Mouse (Mus musculus): ENCODE measurements at regions not wholly inside any gene's neighbourhood (a gene's known extent, or its start where the extent isn't known, plus 50 kb on each side); places are given as distances from the start of the nearest gene placed in this dataset.

- no peaks in the 10 kb centered on the region for H3K36me3 ChIP-seq (ENCODE audit: control insufficient read depth, insufficient read depth, low read length)
These were observed 243.3 kb upstream of the Nr5a2 start for GRCm38 (mm10) chr1:137203512-137203911.

GRCm38 (mm10) chr1:137200931-137201330, 240.7 kb upstream of the Nr5a2 start:
- Histone ChIP-seq H3K4me1 (ENCODE audit: control insufficient read depth, insufficient read depth, insufficient read length) (no peaks in the 10 kb centered on the region), H3K4me3 (ENCODE audit: extremely low read depth, insufficient read depth, insufficient read length) (no peak overlapping the region), H3K27ac (ENCODE audit: insufficient read depth, low read length) (no peak overlapping the region), H3K36me3 (ENCODE audit: control insufficient read depth, insufficient read depth, low read length) (no peaks in the 10 kb centered on the region), H3K27me3 (ENCODE audit: control insufficient read depth, insufficient read depth, low read length) (no peaks in the 10 kb centered on the region)
- no peak for TF ChIP-seq CTCF (IDR thresholded peaks at IDR 0.05; ENCODE audit: extremely low read depth, insufficient read depth, insufficient read length, insufficient replicate concordance)
- TF ChIP-seq POLR2A (IDR thresholded peaks at IDR 0.05; ENCODE audit: low read depth, low read length): no peak
- no peak for DNase-seq (ENCODE audit: low read depth in 1 of 2, low spot score in 2 of 2)
- WGBS: 90% methylated on average over 11 of the region's 11 CpGs

More at GRCm38 (mm10) chr1:137203512-137203911, 243.3 kb upstream of the Nr5a2 start:
- Histone ChIP-seq H3K4me3 (ENCODE audit: extremely low read depth, insufficient read depth, insufficient read length) (no peak overlapping the region), H3K4me1 (ENCODE audit: control insufficient read depth, insufficient read depth, insufficient read length) (no peaks in the 10 kb centered on the region), H3K27ac (ENCODE audit: insufficient read depth, low read length) (no peak overlapping the region), H3K27me3 (ENCODE audit: control insufficient read depth, insufficient read depth, low read length) (no peaks in the 10 kb centered on the region)
- TF ChIP-seq CTCF (IDR thresholded peaks at IDR 0.05; ENCODE audit: extremely low read depth, insufficient read depth, insufficient read length, insufficient replicate concordance) (no peak), POLR2A (IDR thresholded peaks at IDR 0.05; ENCODE audit: low read depth, low read length) (no peak)
- 59% methylated on average over 8 of the region's 8 CpGs for WGBS
- DNase-seq (ENCODE audit: low read depth in 1 of 2, low spot score in 2 of 2): no peak

- Histone ChIP-seq H3K4me3 (ENCODE audit: extremely low read depth, insufficient read depth, insufficient read length) (no peak overlapping the region), H3K27ac (ENCODE audit: insufficient read depth, low read length) (no peak overlapping the region), H3K27me3 (ENCODE audit: control insufficient read depth, insufficient read depth, low read length) (no peaks in the 10 kb centered on the region), H3K4me1 (ENCODE audit: control insufficient read depth, insufficient read depth, insufficient read length) (no peaks in the 10 kb centered on the region), H3K36me3 (ENCODE audit: control insufficient read depth, insufficient read depth, low read length) (no peaks in the 10 kb centered on the region)
- TF ChIP-seq POLR2A (IDR thresholded peaks at IDR 0.05; ENCODE audit: low read depth, low read length): no peak
- no peak for TF ChIP-seq CTCF (IDR thresholded peaks at IDR 0.05; ENCODE audit: extremely low read depth, insufficient read depth, insufficient read length, insufficient replicate concordance)
- no peak for DNase-seq (ENCODE audit: low read depth in 1 of 2, low spot score in 2 of 2)
These were observed 235.7 kb upstream of the Nr5a2 start for GRCm38 (mm10) chr1:137195962-137196361.

- Histone ChIP-seq H3K4me1 (ENCODE audit: control insufficient read depth, insufficient read depth, insufficient read length) (no peaks in the 10 kb centered on the region), H3K36me3 (ENCODE audit: control insufficient read depth, insufficient read depth, low read length) (no peaks in the 10 kb centered on the region), H3K4me3 (ENCODE audit: extremely low read depth, insufficient read depth, insufficient read length) (no peak overlapping the region), H3K27ac (ENCODE audit: insufficient read depth, low read length) (no peak overlapping the region), H3K27me3 (ENCODE audit: control insufficient read depth, insufficient read depth, low read length) (no peaks in the 10 kb centered on the region)
- TF ChIP-seq POLR2A (IDR thresholded peaks at IDR 0.05; ENCODE audit: low read depth, low read length) (no peak), CTCF (IDR thresholded peaks at IDR 0.05; ENCODE audit: extremely low read depth, insufficient read depth, insufficient read length, insufficient replicate concordance) (no peak)
- DNase-seq (ENCODE audit: low read depth in 1 of 2, low spot score in 2 of 2): no peak
- WGBS: 83% methylated on average over 3 of the region's 3 CpGs
These were observed 234.9 kb upstream of the Nr5a2 start for GRCm38 (mm10) chr1:137195065-137195620.

GRCm38 (mm10) chr1:137178231-137178630, 218.0 kb upstream of the Nr5a2 start:
- no peak overlapping the region for H3K27ac ChIP-seq (ENCODE audit: insufficient read depth, low read length)
- DNase-seq (ENCODE audit: low read depth in 1 of 2, low spot score in 2 of 2): no peak
- no peaks in the 10 kb centered on the region for H3K36me3 ChIP-seq (ENCODE audit: control insufficient read depth, insufficient read depth, low read length)
- no peaks in the 10 kb centered on the region for H3K4me1 ChIP-seq (ENCODE audit: control insufficient read depth, insufficient read depth, insufficient read length)
- 92% methylated on average over 4 of the region's 4 CpGs for WGBS
- no peaks in the 10 kb centered on the region for H3K27me3 ChIP-seq (ENCODE audit: control insufficient read depth, insufficient read depth, low read length)
- H3K4me3 ChIP-seq (ENCODE audit: extremely low read depth, insufficient read depth, insufficient read length): no peak overlapping the region
- no peak for TF ChIP-seq POLR2A (IDR thresholded peaks at IDR 0.05; ENCODE audit: low read depth, low read length)
- TF ChIP-seq CTCF (IDR thresholded peaks at IDR 0.05; ENCODE audit: extremely low read depth, insufficient read depth, insufficient read length, insufficient replicate concordance): no peak

GRCm38 (mm10) chr1:137176696-137177095, 216.4 kb upstream of the Nr5a2 start:
- 89% methylated on average over 15 of the region's 15 CpGs for WGBS
- no peaks in the 10 kb centered on the region for H3K4me1 ChIP-seq (ENCODE audit: control insufficient read depth, insufficient read depth, insufficient read length)
- H3K4me3 ChIP-seq (ENCODE audit: extremely low read depth, insufficient read depth, insufficient read length): no peak overlapping the region
- no peak overlapping the region for H3K27ac ChIP-seq (ENCODE audit: insufficient read depth, low read length)
- DNase-seq (ENCODE audit: low read depth in 1 of 2, low spot score in 2 of 2): no peak
- no peaks in the 10 kb centered on the region for H3K36me3 ChIP-seq (ENCODE audit: control insufficient read depth, insufficient read depth, low read length)
- TF ChIP-seq POLR2A (IDR thresholded peaks at IDR 0.05; ENCODE audit: low read depth, low read length): no peak
- no peak for TF ChIP-seq CTCF (IDR thresholded peaks at IDR 0.05; ENCODE audit: extremely low read depth, insufficient read depth, insufficient read length, insufficient replicate concordance)
- H3K27me3 ChIP-seq (ENCODE audit: control insufficient read depth, insufficient read depth, low read length): no peaks in the 10 kb centered on the region

GRCm38 (mm10) chr1:137174081-137174480, 213.8 kb upstream of the Nr5a2 start:
- Histone ChIP-seq H3K27me3 (ENCODE audit: control insufficient read depth, insufficient read depth, low read length) (no peaks in the 10 kb centered on the region), H3K36me3 (ENCODE audit: control insufficient read depth, insufficient read depth, low read length) (no peaks in the 10 kb centered on the region), H3K27ac (ENCODE audit: insufficient read depth, low read length) (no peak overlapping the region), H3K4me1 (ENCODE audit: control insufficient read depth, insufficient read depth, insufficient read length) (no peaks in the 10 kb centered on the region), H3K4me3 (ENCODE audit: extremely low read depth, insufficient read depth, insufficient read length) (no peak overlapping the region)
- TF ChIP-seq CTCF (IDR thresholded peaks at IDR 0.05; ENCODE audit: extremely low read depth, insufficient read depth, insufficient read length, insufficient replicate concordance) (no peak), POLR2A (IDR thresholded peaks at IDR 0.05; ENCODE audit: low read depth, low read length) (no peak)
- no peak for DNase-seq (ENCODE audit: low read depth in 1 of 2, low spot score in 2 of 2)
- WGBS: 80% methylated on average over 5 of the region's 5 CpGs

Measured in spleen, adult 2 months (tissue).